Mouse (Mus musculus) kidney, postnatal 0 days (tissue): ENCODE measurements at regions not wholly inside any gene's neighbourhood (a gene's known extent, or its start where the extent isn't known, plus 50 kb on each side); places are given as distances from the start of the nearest gene placed in this dataset.
"Not testable (repeated sequence)": the region's sequence is repeated elsewhere in the genome, so short reads cannot be mapped to it uniquely, and the experiment has no call there.

ENCODE experiments used
- ATAC-seq: fragments of 200-750 bp; cut with Nextera tagmentation; replicated peaks from 2 replicates; pipeline ENCODE4 v1.8.0; 2017; ENCODE audit warnings: low read depth, moderate number of reproducible peaks, moderate TSS enrichment, moderate library complexity; ENCODE audit not compliant: low FRiP score
- DNase-seq: peaks from one replicate; pipeline ENCODE4 v3.0.0-alpha.2; 2016; ENCODE audit warnings: low spot score
- H3K27ac ChIP-seq: fragments of 300-500 bp; sonication (generic); 2 replicates; pipeline ENCODE4 v1.5.1; 2014; ENCODE audit warnings: mild to moderate bottlenecking
- H3K27me3 ChIP-seq: fragments of 300-500 bp; sonication (generic); 2 replicates; pipeline ENCODE4 v1.6.1; 2014; ENCODE audit warnings: low read length, mixed read lengths; ENCODE audit not compliant: insufficient read depth
- H3K36me3 ChIP-seq: fragments of 300-500 bp; sonication (generic); 2 replicates; pipeline ENCODE4 v1.6.1; 2014; ENCODE audit warnings: low read length, mixed read lengths; ENCODE audit not compliant: insufficient read depth
- H3K4me1 ChIP-seq: fragments of 300-500 bp; sonication (generic); replicated peaks from 2 replicates; pipeline ENCODE4 v1.6.1; 2014; ENCODE audit warnings: antibody characterized with exemption, low read length, mixed read lengths; ENCODE audit not compliant: insufficient read depth
- H3K4me2 ChIP-seq: fragments of 300-500 bp; sonication (generic); 2 replicates; pipeline ENCODE4 v1.6.1; 2014; ENCODE audit warnings: mild to moderate bottlenecking, low read length, moderate library complexity, mixed read lengths
- H3K4me3 ChIP-seq: fragments of 300-500 bp; sonication (generic); replicated peaks from 2 replicates; pipeline ENCODE4 v1.5.1; 2014; ENCODE audit warnings: low read depth, low read length
- H3K9ac ChIP-seq: fragments of 300-500 bp; sonication (generic); 2 replicates; pipeline ENCODE4 v1.6.1; 2014; ENCODE audit warnings: low read depth, low read length
- H3K9me3 ChIP-seq: fragments of 300-500 bp; sonication (generic); replicated peaks from 2 replicates; pipeline ENCODE4 v1.6.1; 2016; ENCODE audit warnings: low read length, inconsistent platforms, mixed read lengths
- CTCF ChIP-seq: IDR thresholded peaks from 2 replicates; pipeline ENCODE4 v1.5.1; 2016; ENCODE audit warnings: antibody characterized with exemption, low read depth, mild to moderate bottlenecking, moderate library complexity
- WGBS: fragments of 180-500 bp; shearing (Covaris S2); extraction: QIAGEN DNeasy Blood & Tissue Kit; methylation state at CpG from one replicate; pipeline ENCODE4 v1.1.7; 2014; 5-methylcytosine and 5-hydroxymethylcytosine counted together

GRCm38 (mm10) chr2:78539592-78540300 lies 328.2 kb upstream of the Ube2e3 start:
- Histone ChIP-seq H3K9me3 (no peaks in the 10 kb centered on the region), H3K9ac (no peak overlapping the region), H3K36me3 (no peaks in the 10 kb centered on the region), H3K4me3 (no peak overlapping the region), H3K4me1 (no peaks in the 10 kb centered on the region), H3K4me2 (no peak overlapping the region), H3K27ac (no peak overlapping the region), H3K27me3 (no peaks in the 10 kb centered on the region)
- no peak for TF ChIP-seq CTCF
- 48% methylated on average over 5 of the region's 5 CpGs for WGBS
- ATAC-seq: no peak
- DNase-seq: no peak

GRCm38 (mm10) chr2:78537574-78537973 lies 330.4 kb upstream of the Ube2e3 start:
- Histone ChIP-seq H3K4me1 (no peaks in the 10 kb centered on the region), H3K4me2 (no peak overlapping the region), H3K4me3 (no peak overlapping the region), H3K9me3 (no peaks in the 10 kb centered on the region), H3K27ac (no peak overlapping the region), H3K9ac (no peak overlapping the region), H3K27me3 (no peaks in the 10 kb centered on the region), H3K36me3 (no peaks in the 10 kb centered on the region)
- ATAC-seq: no peak
- 85% methylated on average over 2 of the region's 2 CpGs for WGBS
- TF ChIP-seq CTCF: no peak
- DNase-seq: no peak

DNA sequence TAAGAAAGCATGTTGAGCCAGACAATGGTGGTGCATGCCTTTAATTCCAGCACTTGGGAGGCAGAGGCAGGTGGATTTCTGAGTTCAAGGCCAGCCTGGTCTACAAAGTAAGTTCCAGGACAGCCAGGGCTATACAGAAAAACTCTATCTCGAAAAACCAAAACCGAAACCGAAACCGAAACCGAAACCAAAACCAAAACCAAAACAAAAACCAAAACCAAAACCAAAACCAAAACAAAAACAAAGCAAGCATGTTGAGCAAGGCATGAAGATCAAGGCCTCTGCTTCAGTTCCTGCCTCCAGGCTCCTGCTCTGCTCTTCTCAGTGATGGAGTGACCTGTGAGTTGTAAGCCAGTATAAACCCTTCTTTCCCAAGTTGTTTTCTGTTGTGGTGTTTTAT lies 334.0 kb upstream of the Ube2e3 start:
- H3K4me2 ChIP-seq, H3K36me3 ChIP-seq, H3K4me1 ChIP-seq, H3K27ac ChIP-seq, H3K9me3 ChIP-seq, DNase-seq, H3K27me3 ChIP-seq, ATAC-seq, H3K4me3 ChIP-seq, H3K9ac ChIP-seq: not testable (repeated sequence)
- 96% methylated on average over 5 of the region's 5 CpGs for WGBS

DNA sequence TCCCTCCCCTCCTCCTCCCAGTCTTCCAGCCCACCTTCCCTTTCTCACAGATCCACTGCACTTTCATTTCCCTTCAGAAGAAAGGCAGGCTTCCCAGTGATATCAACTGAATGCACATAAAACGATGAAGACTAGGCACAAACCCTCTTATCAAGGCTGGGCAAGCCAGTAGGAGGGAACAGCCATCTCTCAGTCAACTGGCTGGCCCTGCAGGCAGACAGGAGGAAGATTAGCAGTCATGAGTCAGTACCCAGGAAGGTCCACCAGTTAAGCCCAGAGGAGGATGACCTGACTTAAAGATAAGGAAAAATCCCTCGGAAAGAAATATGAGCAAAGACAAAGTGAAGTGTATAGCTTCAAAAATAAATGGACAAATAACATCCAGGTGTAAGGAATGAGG lies 337.4 kb upstream of the Ube2e3 start:
- TF ChIP-seq CTCF: no peak
- DNase-seq: no peak
- H3K9ac ChIP-seq: no peak overlapping the region
- H3K4me1 ChIP-seq: no peaks in the 10 kb centered on the region
- H3K36me3 ChIP-seq: no peaks in the 10 kb centered on the region
- no peak overlapping the region for H3K27ac ChIP-seq
- H3K4me2 ChIP-seq: no peak overlapping the region
- no peak for ATAC-seq
- 61% methylated on average over 2 of the region's 2 CpGs for WGBS
- H3K9me3 ChIP-seq: no peaks in the 10 kb centered on the region
- no peaks in the 10 kb centered on the region for H3K27me3 ChIP-seq
- H3K4me3 ChIP-seq: no peak overlapping the region

DNA sequence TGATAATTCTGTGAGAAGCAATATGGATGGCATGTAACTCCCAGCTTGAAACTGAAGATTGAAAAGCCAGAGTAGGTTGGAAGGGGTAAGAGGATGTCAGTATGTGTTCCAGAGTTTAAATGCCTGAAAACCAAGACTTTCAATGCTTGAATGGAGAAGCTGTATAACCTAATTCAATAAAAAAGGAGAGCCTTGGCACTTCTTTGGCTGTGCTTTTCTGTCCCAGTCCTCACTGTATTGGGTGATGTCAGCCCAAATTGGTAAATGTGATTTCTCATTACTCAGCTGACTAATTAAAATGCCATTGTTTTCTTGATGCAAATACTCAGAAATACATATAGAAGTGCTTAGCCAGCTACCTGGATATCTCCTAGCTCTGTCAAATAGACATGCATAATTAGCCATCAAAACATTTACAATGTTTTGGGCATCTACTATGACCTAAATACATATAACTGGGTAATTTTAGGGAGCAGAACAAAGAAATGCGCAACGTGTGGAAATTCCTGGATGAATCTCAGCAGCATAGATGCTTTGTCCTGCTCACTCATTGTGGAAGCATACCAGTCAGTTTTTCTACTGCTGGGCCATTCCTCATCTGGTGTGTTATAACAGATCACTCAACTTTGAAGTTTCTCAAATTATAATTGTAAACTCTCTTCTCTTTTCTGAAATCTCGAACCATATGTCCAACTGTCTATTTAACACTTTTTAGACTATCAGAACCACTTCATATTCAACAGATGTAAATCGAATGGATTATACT lies 347.5 kb upstream of the Ube2e3 start:
- no peaks in the 10 kb centered on the region for H3K4me1 ChIP-seq
- H3K27ac ChIP-seq: no peak overlapping the region
- no peak overlapping the region for H3K4me2 ChIP-seq
- no peaks in the 10 kb centered on the region for H3K36me3 ChIP-seq
- no peak for TF ChIP-seq CTCF
- ATAC-seq (no peak), DNase-seq (no peak)
- no peak overlapping the region for H3K9ac ChIP-seq
- H3K27me3 ChIP-seq: no peaks in the 10 kb centered on the region
- no peaks in the 10 kb centered on the region for H3K9me3 ChIP-seq
- no peak overlapping the region for H3K4me3 ChIP-seq
- WGBS: 94% methylated on average over 4 of the region's 4 CpGs

- Histone ChIP-seq H3K9ac (no peak overlapping the region), H3K27me3 (no peaks in the 10 kb centered on the region), H3K27ac (no peak overlapping the region), H3K4me1 (no peaks in the 10 kb centered on the region), H3K9me3 (no peaks in the 10 kb centered on the region), H3K4me3 (no peak overlapping the region), H3K36me3 (no peaks in the 10 kb centered on the region), H3K4me2 (no peak overlapping the region)
- TF ChIP-seq CTCF: no peak
- ATAC-seq (no peak), DNase-seq (no peak)
These were observed 374.8 kb upstream of the Ube2e3 start for GRCm38 (mm10) chr2:78493115-78493514.
